Mouse (Mus musculus) heart, postnatal 0 days (tissue): ENCODE data around the gene Faim.

Source experiments
- CTCF ChIP-seq: IDR thresholded peaks from 2 replicates; pipeline ENCODE4 v1.5.1; 2016; ENCODE audit warnings: antibody characterized with exemption, control low read depth, low read depth
- EP300 ChIP-seq: IDR thresholded peaks from 2 replicates; pipeline ENCODE4 v1.6.1; 2016; ENCODE audit warnings: antibody characterized with exemption, low read depth

DNA sequence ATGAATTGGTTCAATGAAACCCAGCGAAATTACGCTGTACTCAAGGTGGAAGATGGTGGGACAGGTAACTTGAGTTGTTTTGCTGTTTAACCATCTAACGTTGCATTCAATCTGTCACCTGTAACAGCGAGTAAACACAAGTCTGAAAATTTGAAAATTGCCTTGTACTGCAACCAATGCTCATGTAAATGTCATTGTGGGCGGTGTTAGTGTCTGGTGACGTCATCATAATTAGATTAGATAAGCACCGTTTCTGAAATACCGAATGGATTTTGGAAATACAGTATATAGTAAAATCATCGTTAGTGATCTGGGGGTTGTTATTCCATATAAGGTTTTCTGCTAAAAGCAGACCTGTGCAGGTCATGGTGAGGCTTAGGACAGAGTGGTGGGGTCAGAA is 958 bp downstream of the Faim start:
- no peak for TF ChIP-seq CTCF
- no peak for TF ChIP-seq EP300
